Mouse (Mus musculus): ENCODE data around the gene Tmem28.

Tmem28 gene

DNA sequence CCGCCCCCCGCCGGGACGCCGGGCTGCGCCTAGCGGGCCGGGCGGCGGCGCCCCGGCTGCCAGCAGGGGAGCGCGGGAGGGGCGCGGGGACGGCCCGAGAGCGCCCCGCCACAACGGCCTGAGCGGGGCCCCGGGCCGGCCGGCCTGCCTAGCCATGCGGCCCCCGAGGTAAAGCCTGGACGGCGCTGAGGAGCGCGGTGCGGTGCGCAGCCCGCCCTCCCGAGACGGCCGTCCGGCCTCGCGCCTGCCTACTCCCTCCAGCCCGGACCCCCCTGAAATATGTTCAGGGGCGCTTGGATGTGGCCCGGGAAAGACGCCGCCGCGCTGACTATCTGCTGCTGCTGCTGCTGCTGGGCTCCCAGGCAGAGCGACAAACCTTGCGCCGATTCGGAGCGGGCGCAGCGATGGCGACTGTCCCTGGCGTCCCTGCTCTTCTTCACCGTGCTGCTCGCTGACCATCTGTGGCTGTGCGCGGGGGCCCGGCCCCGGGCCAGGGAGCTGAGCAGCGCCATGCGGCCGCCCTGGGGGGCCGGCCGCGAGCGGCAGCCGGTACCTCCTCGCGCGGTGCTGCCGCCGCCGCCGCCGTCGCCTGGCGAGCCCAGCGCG, at the start of gene Tmem28:
Gene Tmem28, plus strand, starts transcription at position 232 of the 606 bp plus-strand sequence.
- no peak for DNase-seq (ENCODE audit: low read depth, low spot score)

DNA sequence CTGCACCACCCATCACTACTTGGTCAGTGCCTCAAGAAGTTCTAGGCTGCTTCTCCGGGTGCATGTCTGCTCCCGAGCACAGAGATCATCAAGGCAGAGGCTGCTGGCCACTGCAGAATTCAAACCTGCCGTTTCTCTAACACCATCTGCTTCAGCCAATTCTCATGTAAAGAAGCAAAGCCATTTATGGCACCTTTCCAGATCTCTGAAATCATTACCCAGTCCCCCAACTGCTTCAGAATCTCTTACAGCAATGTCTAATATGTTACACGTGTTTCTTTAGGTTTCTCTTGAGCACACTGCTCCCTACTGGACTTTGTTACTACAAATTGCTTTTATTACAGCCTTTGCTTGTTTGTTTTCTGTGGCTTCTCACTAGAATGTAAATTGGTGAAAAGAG, 40.5 kb upstream of the Tmem28 start:
- no peak for DNase-seq (ENCODE audit: low read depth, low spot score)

DNA sequence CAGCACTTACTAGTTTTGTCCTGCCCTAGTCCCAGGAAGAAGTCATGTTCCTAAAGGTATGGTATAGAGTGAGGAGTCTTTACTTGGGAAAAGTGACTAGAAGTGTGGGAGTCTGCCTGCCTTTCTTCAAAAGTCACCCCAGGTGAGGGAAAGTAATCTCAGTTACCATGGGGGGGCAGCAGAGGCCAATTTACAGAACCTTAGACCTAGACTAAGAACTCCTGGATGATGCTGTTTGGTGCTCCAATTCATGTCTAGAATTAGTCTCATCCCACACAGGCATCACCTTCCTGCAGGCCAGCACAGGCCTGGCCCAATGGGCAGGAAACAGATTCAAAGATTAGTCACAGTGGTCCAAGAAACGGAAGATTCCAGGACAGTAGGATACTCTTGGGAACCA, 12.4 kb upstream of the Tmem28 start:
- DNase-seq (ENCODE audit: low read depth, low spot score): peak; percentile 10

DNA sequence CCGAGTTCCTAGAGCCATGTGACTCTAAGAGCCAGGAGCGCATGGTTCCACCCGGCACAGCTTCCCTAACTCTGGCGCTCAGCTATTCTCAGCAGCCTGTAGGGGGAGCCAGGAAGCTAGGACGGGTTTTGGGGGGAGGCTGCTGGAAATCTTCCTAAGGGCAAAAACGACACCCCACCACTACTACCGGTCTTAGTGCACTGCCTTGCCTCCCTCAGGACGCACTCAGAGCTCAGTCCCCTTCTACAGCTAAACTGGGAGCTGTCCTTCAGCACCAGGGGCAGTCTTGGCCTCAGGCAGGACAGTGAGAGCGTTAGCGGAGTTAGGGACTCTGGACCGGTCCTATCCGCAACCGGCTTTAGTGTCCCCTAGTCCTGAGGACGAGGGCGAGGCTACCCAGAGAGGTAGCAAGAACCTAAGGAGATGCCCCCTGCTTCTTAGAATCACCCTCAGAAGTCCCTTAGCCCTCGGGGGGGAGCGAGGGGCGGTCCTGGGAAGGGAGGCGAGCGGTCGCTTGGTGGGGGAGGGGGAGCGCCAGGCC, 1.4 kb upstream of the Tmem28 start:
- DNase-seq (ENCODE audit: low read depth, low spot score): no peak

DNA sequence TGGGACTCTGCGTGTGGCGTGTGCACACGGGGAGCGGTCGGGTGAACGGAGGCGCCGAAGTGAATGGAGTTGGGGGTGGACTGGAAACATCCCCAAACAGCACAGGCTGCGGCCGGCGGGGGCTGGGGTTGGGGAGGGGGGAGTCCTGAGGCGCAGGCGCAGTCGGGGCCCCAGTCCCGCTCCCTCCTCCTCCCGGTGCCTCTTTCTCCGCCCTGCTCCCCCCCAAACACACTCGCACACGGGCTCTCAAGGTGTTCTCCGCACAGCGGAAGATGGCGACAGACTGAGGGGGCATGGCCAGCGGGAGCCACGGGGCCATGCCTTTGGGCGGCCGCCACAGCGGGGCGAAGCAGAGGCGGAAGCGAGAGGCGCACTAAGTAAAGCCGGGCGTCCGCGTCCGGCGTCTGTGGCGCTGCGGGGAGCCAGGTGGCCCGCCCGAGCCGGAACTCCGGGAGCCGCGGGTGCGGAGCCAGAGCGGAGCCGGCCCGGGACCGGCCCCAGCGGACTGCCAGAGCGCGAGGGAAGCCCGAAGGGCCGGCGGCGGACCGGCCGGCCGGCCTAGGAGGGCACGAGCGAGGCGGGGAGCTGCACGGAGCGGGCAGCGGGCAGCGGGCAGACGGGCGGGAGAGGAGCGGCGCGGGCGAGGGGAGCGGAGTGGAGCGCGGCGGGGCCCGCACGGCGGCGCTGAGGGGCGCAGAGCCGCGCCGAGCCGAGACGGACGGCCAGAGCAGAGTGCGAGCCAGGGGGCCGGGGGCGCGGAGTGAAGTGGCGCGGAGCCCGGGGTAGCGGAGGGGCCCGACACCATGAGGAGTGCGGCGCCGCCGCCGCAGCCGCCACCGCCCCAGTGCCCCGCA, 658 bp upstream of the Tmem28 start:
- no peak for DNase-seq (ENCODE audit: low read depth, low spot score)

DNA sequence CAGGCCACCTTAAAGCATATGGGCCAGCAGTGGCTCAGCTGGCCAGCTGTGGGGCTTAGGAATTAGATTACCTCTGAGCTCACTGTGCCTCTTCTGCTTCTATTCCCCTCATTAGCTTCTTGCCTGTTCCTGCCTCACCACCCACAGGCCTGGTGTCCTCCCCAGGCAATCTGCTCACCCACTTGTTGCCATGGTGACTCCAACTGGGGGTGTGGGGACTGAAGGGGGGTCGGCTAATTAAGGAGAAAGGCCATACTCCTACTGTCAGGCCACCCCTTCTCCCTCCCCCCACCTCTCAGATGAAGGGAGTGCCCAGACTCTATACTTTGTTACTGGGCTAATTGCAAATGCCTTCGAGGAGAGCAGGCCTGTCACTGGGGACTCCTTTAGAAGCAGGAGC, 21.3 kb downstream of the Tmem28 start:
- no peak for DNase-seq (ENCODE audit: low read depth, low spot score)

DNA sequence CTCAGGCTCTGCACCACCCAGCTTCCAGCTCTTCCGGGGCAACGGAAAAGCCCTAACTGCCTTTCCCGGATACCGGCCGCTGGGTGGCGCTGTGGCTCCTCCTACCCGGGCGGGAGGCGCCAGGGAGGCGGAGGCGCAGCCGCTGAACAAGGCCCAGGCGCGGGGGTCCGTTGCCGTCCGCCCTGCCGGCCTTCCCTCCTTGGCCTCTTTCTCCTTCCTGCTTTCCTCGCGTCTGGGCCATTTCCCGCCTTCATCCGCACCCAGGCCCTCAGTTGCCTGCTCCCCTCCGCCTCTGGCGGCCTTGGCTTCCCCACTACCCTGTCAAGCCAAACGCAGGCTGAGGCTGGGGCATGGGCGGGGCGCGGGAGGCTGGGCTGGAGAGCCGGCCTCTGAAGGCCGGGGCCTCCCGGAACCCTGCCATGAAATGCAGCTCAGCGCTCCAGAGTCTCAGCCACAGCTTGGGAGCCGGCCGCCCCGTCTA, 32.5 kb downstream of the Tmem28 start:
- DNase-seq (ENCODE audit: low read depth, low spot score): no peak

DNA sequence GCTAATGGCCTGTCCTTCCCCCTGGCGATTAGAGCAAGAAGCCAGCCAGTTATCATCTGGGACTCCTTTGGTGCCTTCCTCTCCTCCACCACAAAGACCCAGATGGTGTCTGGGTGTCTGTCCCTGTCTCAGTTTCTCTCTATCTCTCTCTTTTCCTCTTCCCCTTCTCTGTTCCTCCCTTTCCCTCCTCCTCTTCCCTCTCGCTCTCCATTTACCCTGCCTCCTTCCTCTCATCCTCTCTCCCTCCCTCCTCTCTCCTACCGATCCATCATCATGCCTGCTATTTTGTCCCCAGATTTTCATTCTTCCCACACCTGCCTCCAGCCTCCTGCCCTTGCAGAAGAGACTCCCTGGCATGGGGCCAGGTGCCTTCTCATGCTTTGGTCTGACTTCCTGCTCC, 33.0 kb downstream of the Tmem28 start:
- DNase-seq (ENCODE audit: low read depth, low spot score): no peak

DNA sequence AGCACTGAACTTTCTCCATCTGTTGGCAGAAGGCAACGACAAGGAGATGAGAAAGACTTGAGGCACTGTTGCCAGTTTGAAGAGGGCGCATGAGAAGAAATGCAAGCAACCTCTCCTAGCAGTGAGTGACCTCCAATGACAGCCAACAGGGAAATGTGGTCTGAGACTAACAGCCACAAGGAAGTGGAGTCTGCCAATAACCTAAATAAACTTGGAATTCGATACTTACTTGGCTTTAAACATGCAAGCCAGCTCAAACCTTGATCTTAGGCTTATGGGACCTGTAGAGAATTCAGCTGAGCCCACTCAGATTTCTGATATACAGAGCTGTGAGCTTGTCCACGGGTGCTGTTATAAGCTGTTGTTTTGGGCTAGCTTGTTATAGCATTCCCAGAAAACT, 51.4 kb downstream of the Tmem28 start:
- no peak for DNase-seq (ENCODE audit: low read depth, low spot score)

DNA sequence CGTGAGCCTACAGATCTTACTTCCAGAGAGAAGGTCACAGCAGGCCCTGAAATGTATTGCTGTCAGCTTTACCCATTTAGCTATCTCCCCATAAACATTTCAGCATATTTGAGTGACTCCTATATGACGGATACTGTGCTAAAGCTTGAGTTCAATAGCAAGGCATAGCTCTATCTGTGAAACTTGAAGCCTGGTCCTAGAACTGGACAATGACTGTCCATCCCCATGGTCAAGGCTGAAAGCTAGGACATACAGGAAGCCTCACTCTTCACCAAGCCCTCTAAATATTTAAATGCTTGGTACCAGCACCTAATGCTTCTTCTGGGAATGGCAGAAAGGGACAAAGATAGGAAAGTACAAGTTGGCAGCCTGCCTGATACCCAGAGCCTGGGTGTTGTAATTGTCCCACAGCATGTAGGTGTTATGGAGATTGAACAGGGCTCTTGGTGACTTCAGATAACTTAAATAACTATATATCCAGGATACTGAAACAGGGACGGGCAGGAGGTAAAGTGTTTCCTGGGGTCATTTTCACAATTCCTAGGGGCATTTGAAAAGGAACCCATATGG, 51.9 kb downstream of the Tmem28 start:
- no peak for DNase-seq (ENCODE audit: low read depth, low spot score)

DNA sequence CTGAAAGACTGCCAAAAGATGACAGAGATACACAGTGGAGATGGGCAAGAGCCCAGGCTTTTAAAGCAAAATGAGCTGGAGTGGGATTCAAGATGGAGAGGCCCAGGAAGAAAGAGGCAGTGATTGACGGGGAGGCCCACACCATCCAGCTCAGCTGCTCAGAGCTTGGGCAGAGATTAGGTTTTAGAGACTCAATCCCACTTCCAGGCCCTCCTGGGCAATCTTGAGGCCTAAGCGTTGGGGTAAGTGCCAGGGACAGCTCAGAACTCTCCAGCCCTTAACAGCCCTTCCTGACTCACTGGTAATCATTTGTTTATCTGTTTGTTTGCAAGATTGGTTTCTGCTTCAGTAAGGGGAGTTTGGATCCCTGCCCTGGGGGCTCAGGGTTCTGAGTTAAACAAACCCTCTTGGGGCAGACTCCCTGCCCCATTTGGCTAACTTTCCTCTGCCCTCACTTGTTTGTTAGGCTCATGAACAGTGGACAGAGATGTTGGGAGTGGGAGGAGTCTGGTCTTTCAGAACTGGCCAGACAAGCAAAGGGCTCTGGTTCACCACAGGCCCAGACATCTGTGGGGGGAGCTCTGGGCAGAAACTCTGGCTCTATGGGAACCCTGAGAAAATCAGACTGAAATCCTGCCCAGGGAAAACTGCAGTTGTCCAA, 52.6 kb downstream of the Tmem28 start:
- no peak for DNase-seq (ENCODE audit: low read depth, low spot score)

DNA sequence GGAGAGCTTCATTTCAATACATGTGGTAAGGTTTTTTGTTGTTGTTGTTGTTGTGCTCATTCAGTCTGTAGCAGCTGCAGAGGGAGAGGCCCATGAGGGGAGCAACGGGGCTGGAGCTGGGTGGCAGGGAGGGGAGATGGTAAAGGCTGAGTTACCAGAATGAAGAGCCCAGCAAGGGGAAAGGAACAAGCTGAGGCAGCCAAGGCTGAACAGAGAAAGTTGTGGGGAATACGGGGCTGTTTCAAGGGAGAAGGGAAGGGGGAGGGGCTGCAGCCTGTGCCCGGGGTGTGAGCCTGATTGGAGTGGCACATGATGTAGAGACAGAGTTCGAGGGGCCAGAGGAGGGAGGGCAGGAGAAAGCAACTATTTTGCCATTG, 53.1 kb downstream of the Tmem28 start:
- no peak for DNase-seq (ENCODE audit: low read depth, low spot score)

DNA sequence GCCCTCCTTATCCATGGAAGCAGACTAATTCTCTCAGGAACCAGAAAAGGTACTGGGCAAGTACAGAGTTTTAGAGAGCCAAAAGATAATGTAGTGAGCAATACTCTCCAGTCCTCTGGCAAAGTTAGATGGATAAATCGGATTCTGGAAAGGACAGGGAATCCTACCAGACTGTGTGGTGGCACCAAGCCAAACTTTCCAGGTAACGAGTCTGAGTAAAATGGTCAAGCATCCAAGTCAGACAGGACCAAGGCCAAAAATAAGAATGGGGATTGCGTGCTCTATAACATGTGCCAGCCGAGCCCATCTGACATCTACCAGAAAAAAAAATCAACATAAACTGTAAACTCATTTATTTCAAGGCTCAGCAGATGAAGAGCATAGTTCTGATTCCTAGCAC, 56.0 kb downstream of the Tmem28 start:
- DNase-seq (ENCODE audit: low read depth, low spot score): no peak

DNA sequence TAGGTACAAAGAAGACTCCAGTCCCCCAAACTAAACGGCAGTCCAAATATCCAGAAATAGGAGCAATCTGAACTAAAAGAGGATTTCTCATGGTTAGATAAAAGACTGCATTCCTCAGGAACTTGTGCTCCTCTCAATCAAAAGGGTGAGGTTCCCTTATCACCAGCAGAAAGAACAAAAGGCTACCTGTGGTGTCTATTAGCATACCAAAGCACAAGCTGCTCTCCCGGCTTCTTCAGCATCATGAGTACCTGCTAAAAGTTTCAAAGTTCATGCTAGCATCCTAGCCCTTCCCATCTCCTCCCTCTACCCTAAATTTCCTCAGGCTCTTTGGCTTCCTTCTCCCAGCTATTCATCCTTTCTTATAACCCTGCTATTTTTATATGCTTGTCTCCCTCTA, 62.6 kb downstream of the Tmem28 start:
- DNase-seq (ENCODE audit: low read depth, low spot score): no peak

Data from A20 (cell line).